Mouse (Mus musculus): ENCODE results near the gene Gm10696.
"Not testable (repeated sequence)": the region's sequence is repeated elsewhere in the genome, so short reads cannot be mapped to it uniquely, and the experiment has no call there.

GRCm38 (mm10) chr3:94196414-94196813, 18.4 kb upstream of the Gm10696 start, which contains the start of gene Gm5286:
- TF ChIP-seq GATA1, TAL1 (IDR thresholded peaks at IDR 0.05; ENCODE audit: low read length): not testable (repeated sequence)

All from erythroblast, embryonic 14.5 days (primary cell).